Mouse (Mus musculus) urinary bladder, postnatal 4 days (tissue): ENCODE measurements around the gene Olfr1283.
"Not testable (repeated sequence)": the region's sequence is repeated elsewhere in the genome, so short reads cannot be mapped to it uniquely, and the experiment has no call there.

ENCODE experiments used
- DNase-seq, 2 experiments: peaks; one replicate each; pipeline ENCODE4 v3.0.0; 2021 to 2022; ENCODE audit warnings: low spot score in 2 of 2

Olfr1283 gene

GRCm38 (mm10) chr2:111366490-111366889, at the start of gene Olfr1283:
Gene Olfr1283 (plus strand): TSS chr2:111366790.
- no peak for DNase-seq

- no peak for DNase-seq
These were observed 40.4 kb upstream of the Olfr1283 start, which contains the start of gene Olfr1281 for GRCm38 (mm10) chr2:111326220-111326619. Gene Olfr1281 (plus strand): TSS chr2:111326520.

GRCm38 (mm10) chr2:111333721-111334120, 32.9 kb upstream of the Olfr1283 start:
- DNase-seq, result not testable (repeated sequence)

- no peak for DNase-seq
These were observed 30.6 kb upstream of the Olfr1283 start, which contains the start of gene Olfr1282 for GRCm38 (mm10) chr2:111335976-111336375. Gene Olfr1282 (minus strand): TSS chr2:111336076.

- DNase-seq, result no peak
These were observed 8.6 kb downstream of the Olfr1283 start, which contains the start of gene Olfr1284 for GRCm38 (mm10) chr2:111375222-111375621. Gene Olfr1284 (plus strand): TSS chr2:111375522.
